Mouse (Mus musculus) MEL (cell line): Measurements from ENCODE around the gene H2-Ob. TPM values are rescaled to one million over a fixed set of nuclear protein-coding genes. Genes with fewer than 3 reads are reported as not detected.

Experiments used
- DNase-seq: peaks from one replicate; pipeline ENCODE4 v3.0.0; 2011; ENCODE audit warnings: low read depth, low spot score
- H3K27ac ChIP-seq: 2 replicates; pipeline ENCODE4 v1.5.1; 2012; ENCODE audit warnings: low read depth, mild to moderate bottlenecking, control low read depth, low read length, moderate library complexity; ENCODE audit not compliant: control insufficient read depth
- H3K27me3 ChIP-seq, 2 experiments: fragments of 150-350 bp in 1 of 2; sonication (generic) in 1 of 2; 2 replicates each; pipeline ENCODE4 v1.6.1; 2012; ENCODE audit warnings: low read length in 2 of 2, mild to moderate bottlenecking in 2 of 2, improper control_type of control experiment in 1 of 2, moderate library complexity in 1 of 2; ENCODE audit not compliant: insufficient read depth in 2 of 2, control insufficient read depth in 1 of 2
- H3K36me3 ChIP-seq, 2 experiments: 2 replicates each; pipeline ENCODE4 v1.6.1; 2012 to 2014; ENCODE audit warnings: low read length in 2 of 2, improper control_type of control experiment in 1 of 2, inconsistent platforms in 1 of 2, mild to moderate bottlenecking in 1 of 2; ENCODE audit not compliant: insufficient read depth in 2 of 2, control insufficient read depth in 1 of 2
- H3K4me1 ChIP-seq, 2 experiments: fragments of 150-350 bp in 1 of 2; sonication (generic) in 1 of 2; 2 replicates each; pipeline ENCODE4 v1.6.1; 2012; ENCODE audit warnings: low read length in 2 of 2, improper control_type of control experiment in 1 of 2, mild to moderate bottlenecking in 1 of 2; ENCODE audit not compliant: insufficient read depth in 2 of 2, control insufficient read depth in 1 of 2
- H3K4me3 ChIP-seq, 2 experiments: fragments of 150-350 bp in 1 of 2; sonication (generic) in 1 of 2; 2 replicates each; pipeline ENCODE4 v1.5.1; 2012; ENCODE audit warnings: low read depth in 2 of 2, low read length in 2 of 2, mild to moderate bottlenecking in 2 of 2, moderate library complexity in 2 of 2, control low read depth in 1 of 2, improper control_type of control experiment in 1 of 2; ENCODE audit not compliant: control insufficient read depth in 1 of 2, insufficient read depth in 1 of 2
- H3K79me2 ChIP-seq: 2 replicates; pipeline ENCODE4 v1.6.1; 2012; ENCODE audit warnings: mild to moderate bottlenecking, low read length, moderate library complexity; ENCODE audit not compliant: control insufficient read depth, poor library complexity, insufficient read depth
- H3K9ac ChIP-seq: 2 replicates; pipeline ENCODE4 v1.6.1; 2012; ENCODE audit warnings: low read depth, mild to moderate bottlenecking, control low read depth, low read length, moderate library complexity; ENCODE audit not compliant: control insufficient read depth, poor library complexity, severe bottlenecking
- H3K9me3 ChIP-seq: fragments of 150-350 bp; sonication (generic); replicated peaks from 2 replicates; pipeline ENCODE4 v1.6.1; 2012; ENCODE audit warnings: mild to moderate bottlenecking, low read length, improper control_type of control experiment, moderate library complexity; ENCODE audit not compliant: insufficient read depth
- CHD1 ChIP-seq: IDR thresholded peaks from 2 replicates; pipeline ENCODE4 v1.6.1; 2012; ENCODE audit warnings: low read depth, mild to moderate bottlenecking, inconsistent platforms, low read length, improper control_type of control experiment
- CTCF ChIP-seq, 3 experiments: IDR thresholded peaks in 2 of 3; conservative IDR thresholded peaks in 1 of 3; 2 replicates each; pipeline ENCODE4 v1.5.1; 2011 to 2012; ENCODE audit warnings: low read length in 3 of 3, low read depth in 2 of 3, mild to moderate bottlenecking in 2 of 3, improper control_type of control experiment in 1 of 3, inconsistent platforms in 1 of 3, mixed read lengths in 1 of 3, moderate library complexity in 1 of 3; ENCODE audit not compliant: control insufficient read depth in 1 of 3, insufficient read depth in 1 of 3, poor library complexity in 1 of 3, severe bottlenecking in 1 of 3
- ELF1 ChIP-seq: IDR thresholded peaks from 2 replicates; pipeline ENCODE4 v1.6.1; 2014; ENCODE audit warnings: low read depth, mild to moderate bottlenecking, inconsistent platforms, low read length, improper control_type of control experiment, moderate library complexity
- ETS1 ChIP-seq: IDR thresholded peaks from 2 replicates; pipeline ENCODE4 v1.6.1; 2012; ENCODE audit warnings: low read depth, mild to moderate bottlenecking, inconsistent platforms, low read length, improper control_type of control experiment, moderate library complexity
- GABPA ChIP-seq: IDR thresholded peaks from 2 replicates; pipeline ENCODE4 v1.6.1; 2012; ENCODE audit warnings: low read depth, mild to moderate bottlenecking, inconsistent platforms, low read length, improper control_type of control experiment, moderate library complexity
- GATA1 ChIP-seq: IDR thresholded peaks from 2 replicates; pipeline ENCODE4 v1.6.1; 2011; ENCODE audit warnings: low read depth, low read length, improper control_type of control experiment
- HCFC1 ChIP-seq: IDR thresholded peaks from 2 replicates; pipeline ENCODE4 v1.6.1; 2012; ENCODE audit warnings: low read depth, mild to moderate bottlenecking, inconsistent platforms, low read length, improper control_type of control experiment, moderate library complexity
- JUND ChIP-seq: IDR thresholded peaks from 2 replicates; pipeline ENCODE4 v1.6.1; 2011; ENCODE audit warnings: low read depth, mild to moderate bottlenecking, improper control_type of control experiment, low read length
- MAX ChIP-seq: IDR thresholded peaks from 2 replicates; pipeline ENCODE4 v1.6.1; 2011; ENCODE audit warnings: low read length, improper control_type of control experiment
- MXI1 ChIP-seq: IDR thresholded peaks from 2 replicates; pipeline ENCODE4 v1.6.1; 2011; ENCODE audit warnings: mild to moderate bottlenecking, low read depth, low read length, improper control_type of control experiment
- MYB ChIP-seq: IDR thresholded peaks from 2 replicates; pipeline ENCODE4 v1.6.1; 2011; ENCODE audit warnings: mild to moderate bottlenecking, low read depth, low read length, improper control_type of control experiment
- NELFE ChIP-seq: IDR thresholded peaks from 2 replicates; pipeline ENCODE4 v1.6.1; 2011; ENCODE audit warnings: low read depth, low read length, improper control_type of control experiment
- POLR2A ChIP-seq, 2 experiments: IDR thresholded peaks; 2 replicates each; pipeline ENCODE4 v1.6.1; 2011 to 2012; ENCODE audit warnings: low read length in 2 of 2, mild to moderate bottlenecking in 2 of 2, control low read depth in 1 of 2, improper control_type of control experiment in 1 of 2, low read depth in 1 of 2, moderate library complexity in 1 of 2; ENCODE audit not compliant: control insufficient read depth in 1 of 2, insufficient read depth in 1 of 2, poor library complexity in 1 of 2
- POLR2AphosphoS5 ChIP-seq: IDR thresholded peaks from 2 replicates; pipeline ENCODE4 v1.6.1; 2012; ENCODE audit warnings: low read depth, borderline replicate concordance, mild to moderate bottlenecking, inconsistent platforms, low read length, moderate library complexity, mixed read lengths
- RAD21 ChIP-seq: IDR thresholded peaks from 2 replicates; pipeline ENCODE4 v1.6.1; 2011; ENCODE audit warnings: mild to moderate bottlenecking, low read depth, low read length, improper control_type of control experiment
- RCOR1 ChIP-seq: IDR thresholded peaks from 2 replicates; pipeline ENCODE4 v1.6.1; 2012; ENCODE audit warnings: low read depth, mild to moderate bottlenecking, inconsistent platforms, low read length, improper control_type of control experiment
- SIN3A ChIP-seq: IDR thresholded peaks from 2 replicates; pipeline ENCODE4 v1.6.1; 2012; ENCODE audit warnings: low read length, improper control_type of control experiment, inconsistent platforms
- SMC3 ChIP-seq: IDR thresholded peaks from 2 replicates; pipeline ENCODE4 v1.6.1; 2011; ENCODE audit warnings: low read depth, low read length, improper control_type of control experiment
- TBP ChIP-seq: IDR thresholded peaks from 2 replicates; pipeline ENCODE4 v1.8.0; 2011; ENCODE audit warnings: low read depth, low read length, improper control_type of control experiment
- TCF12 ChIP-seq: IDR thresholded peaks from 2 replicates; pipeline ENCODE4 v1.6.1; 2014; ENCODE audit warnings: low read depth, mild to moderate bottlenecking, inconsistent platforms, low read length, improper control_type of control experiment, moderate library complexity
- ZC3H11A ChIP-seq: IDR thresholded peaks from 2 replicates; pipeline ENCODE4 v1.6.1; 2012; ENCODE audit warnings: low read depth, mild to moderate bottlenecking, inconsistent platforms, low read length, improper control_type of control experiment
- ZKSCAN1 ChIP-seq: IDR thresholded peaks from 2 replicates; pipeline ENCODE4 v1.6.1; 2012; ENCODE audit warnings: low read depth, mild to moderate bottlenecking, inconsistent platforms, low read length, improper control_type of control experiment, moderate library complexity
- polyA plus RNA-seq, 2 experiments: library from polyadenylated mRNA; stranded (reverse) in 1 of 2; unstranded in 1 of 2; fragments of >175 nt in 1 of 2; fragments of >200 nt in 1 of 2; gene quantifications; 2 replicates each; pipeline versions ENCODE4 v1.2.1 to v1.2.4; 2012; ENCODE audit warnings: low replicate concordance in 2 of 2, low read depth in 1 of 2; ENCODE audit not compliant: insufficient read length in 2 of 2, insufficient read depth in 1 of 2, missing spikeins in 1 of 2
- total RNA-seq: library from RNA; depleted of rRNA; stranded (reverse); fragments of 300-350 nt; gene quantifications from 2 replicates; pipeline ENCODE4 v1.2.3, GENCODE M21; 2012

H2-Ob gene
- total and polyA plus RNA-seq, 3 experiments: 0.81 to 2.0 TPM; not detected in 1

- no peak for TF ChIP-seq RCOR1
- peak in 1 of 2 experiments; percentile 58; a peak in 1 of 4 replicates for TF ChIP-seq POLR2A (IDR thresholded peaks at IDR 0.05; ENCODE audit: control insufficient read depth in 1 of 2, insufficient read depth in 1 of 2, low read depth in 1 of 2, low read length in 2 of 2, poor library complexity in 1 of 2)
- TF ChIP-seq ZC3H11A: no peak
- TF ChIP-seq MYB: no peak
- TF ChIP-seq JUND: 0 out of 2 replicates have a peak, but pooled peaks have one; percentile 48
- TF ChIP-seq NELFE: peak; percentile 10
- TF ChIP-seq ELF1: no peak; the same call in 1 of the 2 replicates
- TF ChIP-seq MAX: no peak; the same call in 1 of the 2 replicates
- TF ChIP-seq, all 39 proteins: peak for 15
Measured at GRCm38 (mm10) chr17:34196941-34197894, 41.5 kb upstream of the H2-Ob start, which contains the start of gene Psmb8 (continued).

GRCm38 (mm10) chr17:34197904-34198520, 40.7 kb upstream of the H2-Ob start:
- TF ChIP-seq ETS1 (peak; percentile 80), TCF12 (0 out of 2 replicates have a peak, but pooled peaks have one; percentile 8), MXI1 (peak; percentile 29; the same call in 1 of the 2 replicates), TBP (0 out of 2 replicates have a peak, but pooled peaks have one; percentile 5), SMC3 (no peak), RCOR1 (no peak), POLR2AphosphoS5 (no peak), POLR2A (IDR thresholded peaks at IDR 0.05; ENCODE audit: control insufficient read depth in 1 of 2, insufficient read depth in 1 of 2, low read depth in 1 of 2, low read length in 2 of 2, poor library complexity in 1 of 2) (0 out of 4 replicates have a peak, but pooled peaks of 1 of the 2 experiments have one; percentile 54), GABPA (no peak), ZKSCAN1 (no peak), NELFE (peak; percentile 20; the same call in 1 of the 2 replicates), HCFC1 (no peak), RAD21 (no peak), CTCF (IDR thresholded peaks at IDR 0.05 in 2 of 3, conservative IDR thresholded peaks at IDR 0.05 in 1 of 3; ENCODE audit: control insufficient read depth in 1 of 3, insufficient read depth in 1 of 3, low read depth in 2 of 3, low read length in 3 of 3, poor library complexity in 1 of 3, severe bottlenecking in 1 of 3) (no peak), CHD1 (0 out of 2 replicates have a peak, but pooled peaks have one; percentile 66), GATA1 (no peak), SIN3A (no peak)
- peaks cover 15% of the 10 kb centered on the region for H3K79me2 ChIP-seq
- peak overlapping the region; percentile 59 for H3K27ac ChIP-seq
- peak; percentile 81 for DNase-seq
- H3K4me3 ChIP-seq: peak overlapping the region; percentile 67 to 93
- no peaks in the 10 kb centered on the region for H3K27me3 ChIP-seq
- peak overlapping the region; percentile 88 for H3K9ac ChIP-seq
- H3K4me1 ChIP-seq: peaks cover 11 to 14% of the 10 kb centered on the region in 2 experiments
- peaks cover 0 to 5% of the 10 kb centered on the region in 2 experiments; a peak in 1 of 4 replicates for H3K36me3 ChIP-seq
- no peaks in the 10 kb centered on the region for H3K9me3 ChIP-seq
